Mouse (Mus musculus) retina, postnatal 1 day (tissue): ENCODE measurements around the gene Ptchd3.

Source experiments
- DNase-seq: peaks from one replicate; pipeline ENCODE4 v3.0.0-alpha.2; 2012

The Ptchd3 gene

DNA sequence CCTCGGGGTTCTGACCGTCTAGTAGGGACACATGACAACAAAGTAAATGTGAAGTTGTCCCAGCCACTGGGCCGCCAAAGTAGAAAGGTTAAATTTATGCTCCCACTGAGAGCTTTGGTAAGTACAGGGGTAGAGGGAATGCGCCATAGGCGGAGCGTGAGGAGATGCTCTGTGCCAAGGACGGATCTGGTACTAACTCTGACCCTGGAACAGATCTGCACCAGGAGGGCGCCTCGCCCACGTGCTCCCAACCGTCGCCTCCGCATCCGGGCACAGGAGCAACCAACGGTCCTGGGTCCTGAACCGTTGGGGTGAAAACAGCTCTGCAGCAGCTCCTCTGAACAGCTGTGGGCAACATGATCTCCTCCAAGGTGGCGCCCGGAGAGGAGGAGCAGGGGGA, at the start of gene Ptchd3:
Gene Ptchd3 (plus strand): TSS at position 301 of the 400 bp plus-strand sequence.
- no peak for DNase-seq

DNA sequence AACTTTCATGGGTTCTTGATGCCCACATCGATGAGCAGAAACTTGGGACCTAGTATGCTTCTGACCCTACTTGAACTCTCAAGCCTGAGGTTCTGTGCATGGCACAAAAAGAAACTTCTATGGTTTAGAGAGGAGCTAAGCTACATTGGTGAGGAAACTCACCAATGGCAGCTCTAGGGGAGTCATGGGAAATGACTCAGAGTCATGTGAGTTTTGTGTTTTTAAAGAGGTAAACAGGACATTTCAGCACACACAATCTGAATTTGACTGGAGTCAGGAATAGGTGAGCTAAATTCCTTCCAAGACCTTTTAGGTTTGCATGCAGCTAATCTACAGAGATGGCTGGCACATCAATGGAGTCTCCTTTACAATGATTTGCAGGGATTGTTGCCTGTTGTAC, 48.2 kb upstream of the Ptchd3 start:
- no peak for DNase-seq

DNA sequence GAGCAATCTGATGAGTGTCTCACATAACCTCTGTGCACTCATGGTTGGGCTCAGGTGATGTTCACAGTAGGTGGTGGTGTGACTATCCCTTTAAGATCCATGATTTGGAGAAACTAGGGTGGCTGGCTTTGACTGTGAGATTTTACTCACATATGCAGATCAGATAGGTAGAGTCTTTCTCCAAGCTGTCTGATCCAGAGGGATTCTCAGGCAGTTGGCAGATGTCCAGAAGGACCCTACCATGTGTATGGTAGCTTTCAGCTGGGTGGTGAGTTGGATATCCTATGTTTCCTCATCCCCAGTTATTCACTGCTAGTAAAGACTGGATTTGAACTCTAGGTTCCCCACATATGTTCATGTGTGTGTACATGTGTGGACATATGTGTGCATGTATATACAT, 42.6 kb upstream of the Ptchd3 start:
- no peak for DNase-seq

DNA sequence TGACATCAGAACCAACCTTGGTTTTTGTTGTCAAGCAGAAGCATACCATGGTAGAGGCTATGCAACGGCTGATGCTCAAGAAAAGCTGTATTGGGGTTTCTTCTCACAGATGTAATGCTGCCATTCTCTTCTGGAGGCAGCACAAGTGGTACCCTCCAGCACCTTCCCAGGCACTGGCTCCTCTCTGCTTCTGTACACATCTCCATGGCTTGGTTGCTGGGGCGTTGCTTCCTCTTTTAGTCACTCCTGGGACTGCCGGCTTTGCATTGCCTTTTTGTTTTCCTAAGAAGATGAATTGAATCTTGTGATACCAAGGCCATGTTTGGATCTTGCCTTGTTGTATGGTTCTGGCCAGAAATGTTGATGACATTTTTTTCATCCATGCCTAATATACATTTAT, 40.5 kb upstream of the Ptchd3 start:
- DNase-seq = no peak

DNA sequence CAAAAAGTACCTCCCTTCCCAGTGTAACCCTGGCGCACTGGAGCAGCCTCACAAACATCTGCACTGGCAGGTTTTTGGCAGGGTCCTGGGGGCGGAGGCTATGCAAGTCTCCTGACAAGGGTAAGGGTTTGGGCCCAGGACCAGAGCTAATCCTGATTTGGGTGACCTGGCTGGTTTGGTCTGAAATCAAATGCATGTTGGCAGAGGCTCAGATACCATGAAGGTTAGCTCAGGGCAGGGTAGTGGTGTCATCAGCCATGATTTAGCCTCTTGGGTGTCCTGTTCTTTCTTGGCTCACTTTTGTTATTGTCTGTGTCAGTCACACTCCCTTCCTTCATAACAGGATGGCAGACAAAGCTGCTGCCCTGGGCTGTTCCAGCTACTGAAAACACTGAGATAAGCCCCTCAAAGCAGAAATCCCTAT, 39.4 kb upstream of the Ptchd3 start:
- no peak for DNase-seq

DNA sequence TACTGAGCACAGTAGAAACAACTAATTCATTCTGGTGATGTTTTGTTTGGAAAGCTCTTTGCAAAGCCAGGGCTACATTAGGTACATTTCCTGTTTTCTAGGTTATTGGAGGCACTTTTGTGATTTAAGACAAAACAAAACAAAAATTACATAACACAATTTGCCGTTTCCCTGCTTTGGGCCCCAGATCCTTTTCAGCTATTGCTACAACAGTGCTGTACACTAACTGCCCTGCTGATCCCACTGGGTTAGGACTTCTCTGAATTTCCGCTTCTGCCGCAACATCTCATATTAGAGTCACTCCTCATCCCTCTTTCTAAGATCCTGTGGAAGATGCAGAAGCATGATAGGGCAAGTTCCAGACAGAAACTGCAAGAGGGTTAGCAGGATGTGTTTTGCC, 38.6 kb upstream of the Ptchd3 start:
- DNase-seq = no peak

DNA sequence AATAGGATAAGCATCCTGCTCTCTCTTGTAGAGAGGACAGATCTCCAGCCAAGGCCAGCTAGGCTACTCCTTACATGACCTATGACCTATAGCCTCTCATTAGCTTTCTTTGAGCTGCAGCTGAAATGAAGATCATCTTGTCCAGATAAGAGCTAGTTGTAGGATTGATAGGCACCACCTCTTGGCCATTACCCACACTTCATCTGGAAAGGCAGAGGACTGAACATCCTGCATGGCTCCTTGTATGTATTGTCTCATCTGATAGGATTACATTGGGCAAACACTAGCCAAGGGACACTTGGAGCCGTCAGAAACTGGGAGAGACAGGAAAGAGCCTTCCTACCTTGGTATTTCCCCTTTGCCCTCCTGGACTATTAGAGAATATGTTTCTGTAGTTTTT, 38.1 kb upstream of the Ptchd3 start:
- no peak for DNase-seq

DNA sequence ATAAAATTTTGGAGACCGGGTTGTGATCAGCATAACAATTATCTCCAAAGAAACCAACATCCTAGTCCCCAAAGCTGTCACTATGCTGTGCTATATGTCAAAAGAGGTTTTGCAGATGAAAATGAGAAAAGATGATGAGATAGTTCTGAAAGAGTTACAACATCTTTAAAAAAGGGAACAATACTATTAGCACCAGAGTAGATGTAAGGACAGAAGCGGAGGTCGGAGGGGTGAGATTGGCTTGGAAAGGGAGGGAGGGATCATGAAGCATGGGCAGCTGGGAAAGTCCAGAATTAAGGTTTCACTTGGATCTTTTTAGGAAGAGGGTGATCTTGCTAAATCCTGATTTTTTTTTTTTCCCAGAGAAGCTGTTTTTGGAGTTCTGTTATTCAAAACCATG, 36.5 kb upstream of the Ptchd3 start:
- no peak for DNase-seq

DNA sequence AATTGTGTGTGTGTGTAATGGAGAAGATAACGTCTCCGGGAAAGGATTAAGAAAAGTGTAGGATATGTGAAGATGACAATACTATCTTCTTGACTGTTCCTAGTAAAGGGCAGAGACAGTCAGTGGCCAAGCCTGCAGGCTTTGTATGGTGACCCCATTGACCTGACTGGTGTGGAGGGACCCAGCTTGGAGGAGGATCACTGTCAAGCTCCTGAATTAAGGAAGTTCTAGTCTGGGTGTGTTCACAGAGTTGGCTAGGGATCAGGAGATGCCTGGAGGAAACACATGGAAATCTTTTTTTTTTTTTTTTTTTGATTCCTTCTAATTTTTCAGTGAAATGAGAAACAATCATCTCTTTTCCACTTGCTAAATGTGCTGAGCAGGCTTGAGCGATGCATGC, 35.9 kb upstream of the Ptchd3 start:
- DNase-seq = no peak

DNA sequence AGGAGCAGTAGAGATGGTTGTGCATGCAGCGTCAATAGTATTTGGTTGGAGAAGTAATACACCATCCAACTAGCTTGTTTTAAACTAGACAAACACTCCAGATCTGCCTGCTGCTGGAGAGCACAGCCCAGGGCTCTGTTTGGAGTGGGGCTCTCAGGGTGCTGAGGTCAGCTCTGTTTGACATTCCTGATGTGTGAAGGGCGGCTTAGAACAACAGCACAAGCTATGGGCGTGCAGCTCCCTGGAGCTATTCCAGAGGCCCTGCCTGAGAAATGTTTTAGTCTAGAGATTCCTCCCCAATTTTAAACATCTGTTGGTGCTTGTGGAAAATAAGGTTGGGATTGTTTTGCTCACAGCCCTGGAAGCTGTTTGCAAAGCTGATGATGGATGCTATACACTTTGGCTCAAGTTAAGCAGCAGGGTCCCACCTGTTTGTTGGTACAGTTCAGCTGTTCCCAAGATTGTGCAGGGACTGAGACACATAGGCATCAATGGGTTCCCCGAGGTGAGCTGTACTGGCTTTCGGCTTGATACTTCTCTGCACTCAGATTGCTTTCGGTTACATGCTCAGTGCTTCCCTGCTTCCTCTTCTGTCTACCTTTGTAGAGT, 35.4 kb upstream of the Ptchd3 start:
- no peak for DNase-seq

DNA sequence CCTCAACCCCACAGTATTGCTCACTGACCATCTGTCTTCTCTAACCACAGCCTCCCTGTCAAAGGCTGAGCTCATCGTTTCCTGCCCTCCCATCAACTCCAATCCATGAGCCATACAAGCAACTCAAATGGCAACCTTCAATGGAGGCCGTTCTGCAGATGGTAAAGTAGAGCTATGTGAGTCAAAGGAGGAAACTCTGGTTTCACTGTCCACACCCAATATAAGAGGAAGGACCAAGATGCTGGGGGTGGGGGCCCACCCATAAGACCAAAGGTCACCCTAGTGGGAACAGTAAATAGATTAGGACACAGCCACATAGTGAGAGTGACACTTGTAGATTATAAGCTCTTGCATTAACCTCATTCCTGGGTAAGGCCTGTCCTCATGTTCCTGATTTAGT, 34.1 kb upstream of the Ptchd3 start:
- DNase-seq = no peak

DNA sequence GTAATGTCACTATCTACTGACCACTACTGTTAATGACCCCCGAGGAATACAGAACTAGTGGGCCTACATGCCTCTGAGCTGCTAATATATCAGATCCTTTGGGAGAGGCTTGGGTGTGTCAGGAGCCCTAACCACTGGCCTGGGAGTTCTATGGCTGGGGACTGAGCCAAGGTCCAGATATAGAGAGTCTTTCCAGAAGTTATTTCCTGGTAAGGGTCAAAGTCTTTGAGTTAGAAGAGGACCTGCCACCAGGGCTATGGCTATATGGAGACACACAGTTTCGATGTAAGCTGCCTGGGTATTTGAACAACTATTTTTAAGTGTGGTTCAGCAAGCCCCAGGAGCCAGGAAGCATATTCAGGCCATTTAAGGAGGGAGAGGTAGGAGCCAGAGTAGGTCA, 31.5 kb upstream of the Ptchd3 start:
- no peak for DNase-seq

DNA sequence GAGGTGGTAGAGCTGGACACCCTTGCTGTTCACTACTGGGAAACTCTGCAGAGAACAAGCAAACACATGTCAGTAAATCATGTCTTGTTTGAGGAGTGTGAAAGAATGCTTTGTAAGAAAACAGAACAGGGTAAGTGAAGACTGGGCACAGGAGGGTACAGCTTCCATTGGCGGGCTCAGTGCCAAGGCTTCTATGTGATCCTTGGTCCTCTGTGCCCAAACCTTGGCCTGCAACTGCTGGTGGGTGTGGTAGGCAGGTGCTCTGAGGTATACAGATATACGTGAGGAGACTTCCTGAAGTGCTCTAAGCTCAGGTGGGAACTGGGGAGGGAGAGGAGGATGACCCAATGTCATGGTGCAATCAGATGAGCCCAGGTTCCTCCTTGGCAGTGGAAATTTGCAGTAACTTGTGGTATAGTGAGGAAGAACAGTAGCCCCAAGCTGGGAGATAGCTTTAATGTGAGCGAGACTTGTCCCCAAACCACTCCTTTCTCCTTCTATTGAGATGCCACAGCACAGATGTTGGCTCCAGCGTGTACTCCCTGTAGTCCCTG, 30.2 kb upstream of the Ptchd3 start:
- DNase-seq = no peak

DNA sequence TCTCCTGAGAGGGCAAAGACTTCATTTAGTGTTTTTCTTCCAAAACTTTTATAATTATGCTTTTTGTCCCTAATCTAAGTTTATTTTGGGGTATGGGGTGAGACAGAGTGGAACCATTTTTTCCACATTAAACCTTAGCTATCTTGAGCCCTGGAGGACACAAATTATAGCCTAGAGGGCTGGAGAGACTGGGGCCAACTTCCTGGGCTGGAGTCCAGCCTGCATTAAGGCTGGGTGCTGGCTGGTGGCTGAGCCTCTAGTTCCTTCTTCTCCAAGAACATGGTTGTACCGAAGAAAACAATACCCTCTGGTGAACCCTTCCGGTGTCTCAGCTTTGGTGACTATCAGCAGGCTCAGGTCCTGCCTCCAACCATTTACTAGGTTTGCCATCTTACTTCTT, 27.3 kb upstream of the Ptchd3 start:
- DNase-seq = no peak

DNA sequence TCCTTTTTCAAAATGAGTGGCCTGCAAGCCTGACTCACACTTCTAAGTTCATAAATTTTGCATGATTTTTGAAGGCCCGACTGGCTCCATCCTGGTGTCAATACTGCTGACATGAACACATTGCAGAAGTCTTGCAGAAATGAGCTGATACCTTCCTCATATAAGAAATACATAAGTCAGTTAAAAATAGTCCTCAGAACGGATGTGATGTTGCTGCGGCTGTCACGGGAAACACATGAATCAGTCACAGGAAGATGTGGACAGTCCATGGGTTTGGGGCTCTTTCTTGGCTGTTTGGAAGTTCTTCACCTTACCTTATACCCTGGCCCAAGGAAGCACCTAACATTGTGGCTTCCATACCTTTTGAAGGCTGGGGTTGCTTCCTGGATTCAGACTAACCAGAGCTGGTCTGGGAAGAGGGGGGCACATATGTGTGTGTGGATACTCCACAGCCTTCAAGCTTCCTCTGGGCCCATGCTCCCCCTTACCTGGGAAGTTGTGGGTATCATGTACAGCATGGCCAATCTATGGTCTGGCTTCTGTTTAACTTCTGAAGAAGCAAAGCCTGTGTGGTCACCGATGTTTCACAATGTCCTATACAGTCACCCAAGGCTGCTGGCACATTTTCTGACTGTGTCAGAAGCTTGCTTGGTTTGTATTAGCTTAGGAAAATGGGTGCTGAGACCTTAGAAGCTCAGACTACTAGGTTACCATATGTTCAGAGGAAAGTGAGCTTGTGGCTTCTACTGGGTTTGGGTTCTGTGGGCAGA, 25.6 kb upstream of the Ptchd3 start:
- DNase-seq = no peak

DNA sequence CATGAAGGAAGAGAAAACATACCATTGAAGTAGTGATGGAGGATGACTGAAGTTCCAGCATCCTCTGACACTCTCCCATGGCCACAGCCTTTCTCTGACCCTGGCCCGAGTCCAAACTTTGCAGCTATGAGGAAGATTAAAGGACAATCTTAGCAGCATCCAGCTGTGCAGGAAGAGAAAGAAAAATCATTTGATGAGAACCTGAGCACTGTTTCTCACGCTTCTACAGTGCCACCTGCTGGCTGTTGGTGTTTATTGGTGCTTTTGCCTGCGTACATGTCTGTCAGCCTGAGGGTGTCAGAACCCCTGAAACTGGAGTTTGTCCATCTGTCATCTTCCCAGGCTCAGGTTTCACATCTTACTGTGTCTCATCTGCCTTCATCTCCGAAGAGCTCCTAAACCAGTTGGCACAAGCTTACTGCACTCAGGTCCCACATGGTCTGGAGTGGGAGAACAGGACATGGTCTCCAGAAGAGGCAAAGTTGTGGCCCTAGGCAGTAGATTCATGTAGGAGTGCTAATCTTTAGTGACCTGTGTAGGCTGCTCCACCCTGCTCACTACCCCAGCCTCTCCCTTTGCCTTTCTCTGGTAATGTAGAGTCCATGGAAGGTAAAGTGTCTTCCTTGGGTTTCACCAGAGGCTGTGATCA, 21.7 kb upstream of the Ptchd3 start:
- DNase-seq = peak; percentile 87

DNA sequence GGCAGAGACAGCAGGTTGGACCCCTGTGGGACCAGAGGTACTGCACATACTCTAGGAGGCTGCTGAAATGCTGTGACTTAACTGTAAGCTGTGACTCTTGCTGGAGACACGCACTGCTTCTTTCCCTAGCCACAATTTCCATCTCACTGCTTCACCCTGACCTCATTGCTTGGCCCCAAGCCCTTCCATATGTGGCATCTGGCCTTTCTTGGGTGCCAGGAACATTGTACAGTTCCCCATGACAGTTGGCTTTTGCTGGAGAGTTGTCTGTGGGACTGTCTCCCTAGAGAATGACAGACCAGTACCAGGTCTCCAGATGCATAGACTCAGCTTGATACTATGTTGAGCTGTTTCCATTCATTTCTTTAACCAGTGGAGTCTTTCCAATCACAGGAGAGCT, 21.2 kb upstream of the Ptchd3 start:
- no peak for DNase-seq

DNA sequence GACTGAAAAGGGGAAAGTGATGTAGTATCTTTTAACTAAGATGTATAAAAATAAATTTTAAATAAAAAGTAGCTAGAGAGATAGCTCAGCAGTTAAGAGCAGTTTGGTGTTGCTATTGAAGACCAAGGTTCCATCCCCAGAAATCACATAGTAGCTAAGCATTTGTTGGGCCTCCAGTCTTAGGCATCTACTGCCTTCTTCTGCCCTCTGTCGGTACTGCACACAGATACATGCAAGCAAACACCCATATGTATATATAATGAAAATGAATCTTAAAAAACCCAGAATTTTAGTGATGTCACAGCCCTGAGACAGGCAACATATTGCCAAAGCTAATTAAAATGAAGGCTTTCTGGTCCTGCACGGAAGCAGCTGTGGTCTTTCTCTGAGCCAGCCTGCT, 15.9 kb downstream of the Ptchd3 start:
- peak; percentile 21 for DNase-seq

DNA sequence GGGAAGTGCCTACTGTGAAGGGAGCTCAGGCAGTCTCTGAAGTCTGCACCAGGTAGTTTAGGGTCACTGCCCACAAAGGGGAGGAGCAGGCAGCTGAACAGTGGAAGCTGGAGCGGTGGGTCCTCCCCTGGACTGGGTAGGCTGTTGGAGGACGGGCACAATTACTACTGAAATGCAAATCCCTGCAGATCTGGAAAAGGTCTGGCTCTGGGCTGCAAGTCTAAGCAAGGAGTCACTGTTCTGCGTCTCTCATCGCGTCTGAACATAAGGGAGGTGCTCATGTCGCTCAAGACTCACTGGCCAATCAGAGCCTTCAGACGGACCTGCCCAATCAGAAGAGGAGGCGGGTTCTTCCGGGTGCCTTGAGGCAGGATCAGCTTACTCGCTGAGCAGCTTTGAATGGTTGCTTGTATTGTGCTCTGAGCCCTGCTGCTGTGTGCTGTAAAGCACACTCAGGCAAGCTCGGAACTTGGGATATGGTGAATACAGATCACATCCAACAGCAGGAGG, 17.8 kb downstream of the Ptchd3 start:
- DNase-seq = peak; percentile 96
